Mouse (Mus musculus) myocyte (in vitro differentiated cells): ENCODE results near the gene Gm15097. TPM values are rescaled to one million over a fixed set of nuclear protein-coding genes. Genes with fewer than 3 reads are reported as not detected.
"Not testable (repeated sequence)": the region's sequence is repeated elsewhere in the genome, so short reads cannot be mapped to it uniquely, and the experiment has no call there.

Source experiments
- H3K27me3 ChIP-seq: one replicate; pipeline ENCODE4 v1.6.1; 2011; ENCODE audit not compliant: control insufficient read depth, insufficient read depth, insufficient read length
- H3K36me3 ChIP-seq: one replicate; pipeline ENCODE4 v1.6.1; 2011; ENCODE audit not compliant: control insufficient read depth, insufficient read depth
- H3K4me2 ChIP-seq: one replicate; pipeline ENCODE4 v1.6.1; 2011; ENCODE audit warnings: low read depth, control low read depth
- H3K4me3 ChIP-seq: one replicate; pipeline ENCODE4 v1.5.1; 2011; ENCODE audit warnings: mild to moderate bottlenecking, control low read depth, moderate library complexity
- H3K79me2 ChIP-seq: one replicate; pipeline ENCODE4 v1.6.1; 2011; ENCODE audit not compliant: control insufficient read depth, insufficient read depth
- H3ac ChIP-seq: one replicate; pipeline ENCODE4 v1.6.1; 2011; ENCODE audit not compliant: control insufficient read depth, insufficient read length
- polyA plus RNA-seq: library from polyadenylated mRNA; unstranded; fragments of >200 nt; fragmentation: generic; extraction: Trizol; gene quantifications from one replicate; pipeline ENCODE4 v1.2.1, GENCODE M21; 2012; ENCODE audit warnings: missing spikeins

Gene Gm15097
- polyA plus RNA-seq: 0.18 TPM

DNA sequence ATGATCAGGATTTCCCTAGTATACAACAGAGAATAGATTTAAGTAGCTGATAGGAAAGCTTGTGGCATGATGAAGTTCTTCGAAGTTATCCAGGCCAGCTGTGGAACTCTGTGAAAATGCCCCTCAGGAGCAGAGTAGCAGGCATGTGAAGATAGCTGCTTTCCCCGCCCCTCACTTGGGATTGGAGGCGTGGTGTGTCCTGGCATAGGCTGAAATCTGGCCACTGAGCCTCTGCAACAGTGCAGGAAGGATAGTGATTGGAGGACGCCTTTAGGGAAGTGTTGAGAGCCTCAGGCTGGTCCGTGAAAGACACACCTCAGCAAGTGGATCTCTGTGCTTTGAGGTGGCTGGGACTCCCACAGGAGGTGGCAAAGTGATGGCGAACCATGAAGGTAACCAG is at the start of gene Gm15097:
Gm15097 (plus strand) TSS at position 301 of the 400 bp plus-strand sequence.
- H3ac ChIP-seq, H3K27me3 ChIP-seq, H3K4me2 ChIP-seq, H3K4me3 ChIP-seq, H3K36me3 ChIP-seq, H3K79me2 ChIP-seq: not testable (repeated sequence)

DNA sequence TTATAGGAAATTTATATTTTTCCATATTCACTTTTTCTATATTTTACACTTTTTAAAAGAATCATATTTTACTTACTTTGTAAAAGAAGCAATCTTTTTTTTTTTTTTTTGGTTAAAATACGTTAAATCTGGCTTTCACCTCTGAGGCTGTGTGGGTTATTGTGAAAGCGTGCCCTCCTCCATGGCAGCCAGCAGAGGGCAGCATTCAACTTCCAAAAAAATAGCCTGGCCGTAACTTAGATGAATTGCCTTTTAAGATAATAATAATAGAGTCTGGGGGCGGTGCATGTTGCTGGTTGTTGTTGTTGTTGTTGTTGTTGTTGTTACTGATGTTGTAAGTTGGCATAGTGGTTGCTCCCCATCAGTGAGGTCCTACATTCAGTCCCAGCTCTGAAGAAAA is 21.4 kb upstream of the Gm15097 start:
- H3K27me3 ChIP-seq, H3ac ChIP-seq, H3K4me2 ChIP-seq, H3K36me3 ChIP-seq, H3K79me2 ChIP-seq, H3K4me3 ChIP-seq: not testable (repeated sequence)

DNA sequence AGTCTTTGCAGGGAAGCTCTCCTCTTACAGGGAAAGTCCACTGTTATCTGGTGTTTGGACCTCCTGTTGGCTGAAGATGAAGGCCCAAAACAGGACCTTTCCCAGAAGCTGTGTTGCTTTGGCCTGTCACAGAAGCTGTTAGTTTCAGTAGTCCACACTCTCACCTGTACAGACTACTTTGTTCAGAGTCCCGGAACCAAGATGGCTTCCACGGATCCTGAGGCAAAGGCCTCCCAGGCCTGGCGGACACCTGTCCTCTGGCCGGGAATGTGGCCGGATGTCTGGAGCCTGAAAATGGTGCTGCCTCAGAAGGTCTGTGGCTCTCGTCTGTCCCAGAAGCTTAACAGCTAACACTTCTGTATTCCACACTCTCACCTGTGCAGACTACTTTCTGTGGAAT is 26.9 kb downstream of the Gm15097 start:
- not testable (repeated sequence) for H3K79me2 ChIP-seq, H3ac ChIP-seq, H3K4me2 ChIP-seq, H3K36me3 ChIP-seq, H3K4me3 ChIP-seq, H3K27me3 ChIP-seq

Other genes with a start within 250 kb of the Gm15097 start
- gene Gm10439, start 189.9 kb upstream of the Gm15097 start, polyA plus RNA-seq: 0.02 TPM
- gene Gm15091, start 157.2 kb downstream of the Gm15097 start, polyA plus RNA-seq: 0.02 TPM